Mouse (Mus musculus): ENCODE measurements at regions not wholly inside any gene's neighbourhood (a gene's known extent, or its start where the extent isn't known, plus 50 kb on each side); places are given as distances from the start of the nearest gene placed in this dataset.
A peak's percentile ranks its signal among the peaks of the same experiment; 100 is the strongest.

GRCm38 (mm10) chrX:166661043-166661718 lies 75.7 kb upstream of the Egfl6 start:
- Histone ChIP-seq H3K27me3 (replicated peaks) (no peaks in the 10 kb centered on the region), H3K36me3 (no peaks in the 10 kb centered on the region), H3K4me2 (peak overlapping the region; percentile 56), H3K4me3 (peak overlapping the region; percentile 17; the same call in 1 of the 2 replicates), H3K27ac (ENCODE audit: poor library complexity, severe bottlenecking) (peak overlapping the region; percentile 84), H3K4me1 (replicated peaks) (peaks cover 10% of the 10 kb centered on the region; the same call in 1 of the 2 replicates), H3K9ac (peak overlapping the region; percentile 41; the same call in 1 of the 2 replicates), H3K9me3 (replicated peaks) (no peaks in the 10 kb centered on the region)
- WGBS: 23% methylated on average over 16 of the region's 16 CpGs
- peak; percentile 61; the same call in 1 of the 2 replicates for ATAC-seq (ENCODE audit: insufficient number of reproducible peaks, low FRiP score)

GRCm38 (mm10) chrX:166660715-166661042 lies 75.2 kb upstream of the Egfl6 start:
- no peaks in the 10 kb centered on the region for H3K27me3 ChIP-seq (replicated peaks)
- H3K9me3 ChIP-seq (replicated peaks): no peaks in the 10 kb centered on the region
- no peak overlapping the region for H3K4me2 ChIP-seq
- H3K4me3 ChIP-seq: no peak overlapping the region
- no peak overlapping the region for H3K9ac ChIP-seq
- no peak overlapping the region; the same call in 1 of the 2 replicates for H3K27ac ChIP-seq (ENCODE audit: poor library complexity, severe bottlenecking)
- ATAC-seq (ENCODE audit: insufficient number of reproducible peaks, low FRiP score): no peak; the same call in 1 of the 2 replicates
- H3K36me3 ChIP-seq: no peaks in the 10 kb centered on the region
- 29% methylated on average over 6 of the region's 6 CpGs for WGBS
- H3K4me1 ChIP-seq (replicated peaks): peaks cover 8% of the 10 kb centered on the region; the same call in 1 of the 2 replicates

- 62% methylated on average over 3 of the region's 3 CpGs for WGBS
- no peak overlapping the region for H3K27ac ChIP-seq (ENCODE audit: poor library complexity, severe bottlenecking)
- H3K9me3 ChIP-seq (replicated peaks): no peaks in the 10 kb centered on the region
- no peak for ATAC-seq (ENCODE audit: insufficient number of reproducible peaks, low FRiP score)
- no peaks in the 10 kb centered on the region for H3K27me3 ChIP-seq (replicated peaks)
- no peak overlapping the region for H3K4me2 ChIP-seq
- no peaks in the 10 kb centered on the region for H3K36me3 ChIP-seq
- H3K4me3 ChIP-seq: no peak overlapping the region
- no peaks in the 10 kb centered on the region for H3K4me1 ChIP-seq (replicated peaks)
- no peak overlapping the region for H3K9ac ChIP-seq
Observed at GRCm38 (mm10) chrX:166652400-166652799, 66.9 kb upstream of the Egfl6 start.

- H3K27ac ChIP-seq (ENCODE audit: poor library complexity, severe bottlenecking): no peak overlapping the region
- ATAC-seq (ENCODE audit: insufficient number of reproducible peaks, low FRiP score): no peak
- 42% methylated on average over 7 of the region's 7 CpGs for WGBS
- no peaks in the 10 kb centered on the region for H3K9me3 ChIP-seq (replicated peaks)
- H3K4me2 ChIP-seq: peak overlapping the region; percentile 40
- H3K4me3 ChIP-seq: no peak overlapping the region
- H3K4me1 ChIP-seq (replicated peaks): no peaks in the 10 kb centered on the region
- H3K9ac ChIP-seq: no peak overlapping the region
- H3K36me3 ChIP-seq: no peaks in the 10 kb centered on the region
- H3K27me3 ChIP-seq (replicated peaks): no peaks in the 10 kb centered on the region
Observed at GRCm38 (mm10) chrX:166645713-166646112, 60.2 kb upstream of the Egfl6 start.

GRCm38 (mm10) chrX:166641256-166641655 lies 55.7 kb upstream of the Egfl6 start:
- Histone ChIP-seq H3K9ac (no peak overlapping the region), H3K27ac (ENCODE audit: poor library complexity, severe bottlenecking) (no peak overlapping the region), H3K4me2 (no peak overlapping the region), H3K27me3 (replicated peaks) (no peaks in the 10 kb centered on the region), H3K4me1 (replicated peaks) (no peaks in the 10 kb centered on the region), H3K36me3 (no peaks in the 10 kb centered on the region), H3K9me3 (replicated peaks) (no peaks in the 10 kb centered on the region), H3K4me3 (no peak overlapping the region)
- WGBS: 58% methylated on average over 3 of the region's 3 CpGs
- ATAC-seq (ENCODE audit: insufficient number of reproducible peaks, low FRiP score): no peak

- no peaks in the 10 kb centered on the region for H3K9me3 ChIP-seq (replicated peaks)
- no peaks in the 10 kb centered on the region for H3K27me3 ChIP-seq (replicated peaks)
- H3K27ac ChIP-seq (ENCODE audit: poor library complexity, severe bottlenecking): no peak overlapping the region
- H3K9ac ChIP-seq: no peak overlapping the region
- no peaks in the 10 kb centered on the region for H3K4me1 ChIP-seq (replicated peaks)
- no peaks in the 10 kb centered on the region for H3K36me3 ChIP-seq
- H3K4me3 ChIP-seq: no peak overlapping the region
- 68% methylated on average over 1 of the region's 1 CpGs for WGBS
- H3K4me2 ChIP-seq: no peak overlapping the region
- no peak for ATAC-seq (ENCODE audit: insufficient number of reproducible peaks, low FRiP score)
Observed at GRCm38 (mm10) chrX:166640258-166640657, 54.7 kb upstream of the Egfl6 start.
